ENCODE assay signal across 8 mouse cellular contexts in genomic region chr2:84737451-84737925, GRCm38 (mm10). TPM values are rescaled to one million over a fixed set of nuclear protein-coding genes. Genes with fewer than 3 reads are reported as not detected.
DNase-seq lines count a peak whose midpoint lies in the region; ATAC-seq lines count a peak whose summit lies in the region.

No protein-coding gene starts in this region.

- 15% methylated on average over 8 of the region's 8 CpGs for WGBS in liver, embryonic 16.5 days (ENCODE audit: insufficient replicate concordance)

- peak overlapping the region; percentile 16 for H3K27ac ChIP-seq in liver, embryonic 16.5 days (ENCODE audit: low read length)

- no peak for ATAC-seq in erythroblast, adult 5-6 weeks (replicated peaks; ENCODE audit: low FRiP score, poor library complexity, severe bottlenecking)
- ATAC-seq in liver, embryonic 16.5 days (ENCODE audit: low read depth), result no peak
- no peak for ATAC-seq in activated CD4-positive, CD25-positive, alpha-beta regulatory T cell, adult 4 months

- peak overlapping the region; percentile 83 for H3K4me3 ChIP-seq in erythroblast, embryonic 14.5 days (replicated peaks)
- peak overlapping the region; percentile 76 for H3K4me3 ChIP-seq in liver, embryonic 16.5 days (ENCODE audit: low read depth, low read length)

- DNase-seq in R1 (ENCODE audit: low read depth, low spot score), result peak; percentile 55
- DNase-seq in heart, postnatal 4 days, result peak; percentile 54
- DNase-seq in yolk sac, embryonic 10.5 days (ENCODE audit: low spot score), result peak; percentile 64
- no peak for DNase-seq in gastrocnemius, postnatal 10 days

- peak overlapping the region; percentile 76 for H3K4me2 ChIP-seq in liver, embryonic 16.5 days (ENCODE audit: low read depth, low read length)

- H3K27me3 ChIP-seq in erythroblast, embryonic 14.5 days (ENCODE audit: control insufficient read depth), result peaks cover 51% of the 10 kb centered on the region
- H3K27me3 ChIP-seq in liver, embryonic 16.5 days (ENCODE audit: control insufficient read depth, insufficient read depth, low read depth, low read length), result peaks cover 2% of the 10 kb centered on the region; the same call in 1 of the 2 replicates

- no peaks in the 10 kb centered on the region for H3K9me3 ChIP-seq in erythroblast, embryonic 14.5 days (ENCODE audit: control insufficient read depth, low read length)
- no peaks in the 10 kb centered on the region for H3K9me3 ChIP-seq in liver, embryonic 16.5 days (replicated peaks; ENCODE audit: control insufficient read depth, low read length)

- peaks cover 97% of the 10 kb centered on the region for H3K4me1 ChIP-seq in erythroblast, embryonic 14.5 days (ENCODE audit: control insufficient read depth)
- peaks cover 82% of the 10 kb centered on the region for H3K4me1 ChIP-seq in liver, embryonic 16.5 days (ENCODE audit: control insufficient read depth, low read depth, low read length)

- peaks cover 88% of the 10 kb centered on the region for H3K36me3 ChIP-seq in erythroblast, embryonic 14.5 days (ENCODE audit: control insufficient read depth)
- H3K36me3 ChIP-seq in liver, embryonic 16.5 days (ENCODE audit: control insufficient read depth, insufficient read depth), result peaks cover 36% of the 10 kb centered on the region

- peak overlapping the region; percentile 88 for H3K9ac ChIP-seq in liver, embryonic 16.5 days (ENCODE audit: low read depth, low read length)

RNA-seq across cellular contexts. Expression of gene Ypel4, which starts 3.6 kb away (rescaled TPM):
- polyA plus RNA-seq in erythroblast, embryonic 14.5 days (2012), result 145 and 156 TPM in 2 replicates
- total RNA-seq in erythroblast, adult 5-6 weeks (2015; ENCODE audit: low replicate concordance), result 1,364 and 1,503 TPM in 2 replicates
- total RNA-seq in erythroblast, adult 5-6 weeks (2017; ENCODE audit: low replicate concordance), result 1,636 and 1,967 TPM in 2 replicates
- total RNA-seq in heart, postnatal 4 days (2021), result under 1 TPM; 0.77 to 0.88 TPM
- polyA plus RNA-seq in liver, embryonic 16.5 days (2015; fragmentation: Nextera tagmentation; extraction: Ambion mirVana), result 69.6 and 79.1 TPM in 2 replicates
- polyA plus RNA-seq in activated CD4-positive, CD25-positive, alpha-beta regulatory T cell, adult 4 months (2017; shearing (Covaris generic)), result 1 to 10 TPM in 1 of 2 experiments, under 1 TPM in 1; 0.64 to 1.1 TPM
- total RNA-seq in gastrocnemius, postnatal 10 days (2021), result 1 to 10 TPM in 1 of 2 experiments, under 1 TPM in 1; 0.49 to 1.4 TPM

RNA-seq across cellular contexts. Expression of gene Gm19426, which starts 6.0 kb away (rescaled TPM):
- polyA plus RNA-seq in erythroblast, embryonic 14.5 days (2012), result 0.10 and 0.76 TPM in 2 replicates
- not detected in 2 replicates for total RNA-seq in erythroblast, adult 5-6 weeks (2015; ENCODE audit: low replicate concordance)
- total RNA-seq in erythroblast, adult 5-6 weeks (2017; ENCODE audit: low replicate concordance), result not detected in 2 replicates
- total RNA-seq in heart, postnatal 4 days (2021), result 1 to 10 TPM; 8.6 to 9.4 TPM
- polyA plus RNA-seq in liver, embryonic 16.5 days (2015; fragmentation: Nextera tagmentation; extraction: Ambion mirVana), result 0.89 and 0.95 TPM in 2 replicates
- not detected for polyA plus RNA-seq in activated CD4-positive, CD25-positive, alpha-beta regulatory T cell, adult 4 months (2017; shearing (Covaris generic))
- total RNA-seq in gastrocnemius, postnatal 10 days (2021), result 1 to 10 TPM in 1 of 2 experiments, under 1 TPM in 1; 0.77 to 1.4 TPM

RNA-seq across cellular contexts. Expression of gene Clp1, which starts 10.3 kb away (rescaled TPM):
- polyA plus RNA-seq in erythroblast, embryonic 14.5 days (2012), result 0.18 and 0.22 TPM in 2 replicates
- 53.6 and 64.6 TPM in 2 replicates for total RNA-seq in erythroblast, adult 5-6 weeks (2015; ENCODE audit: low replicate concordance)
- 46.7 and 70.3 TPM in 2 replicates for total RNA-seq in erythroblast, adult 5-6 weeks (2017; ENCODE audit: low replicate concordance)
- total RNA-seq in heart, postnatal 4 days (2021), result 1 to 10 TPM; 7.4 to 7.9 TPM
- 49.7 and 56.2 TPM in 2 replicates for polyA plus RNA-seq in liver, embryonic 16.5 days (2015; fragmentation: Nextera tagmentation; extraction: Ambion mirVana)
- polyA plus RNA-seq in activated CD4-positive, CD25-positive, alpha-beta regulatory T cell, adult 4 months (2017; shearing (Covaris generic)), result 10 to 100 TPM; 47.4 to 47.7 TPM
- 1 to 10 TPM; 4.6 to 5.3 TPM for total RNA-seq in gastrocnemius, postnatal 10 days (2021)

RNA-seq across cellular contexts. Expression of gene Zdhhc5, which starts 22.5 kb away (rescaled TPM):
- 5.5 and 5.9 TPM in 2 replicates for polyA plus RNA-seq in erythroblast, embryonic 14.5 days (2012)
- 28.4 and 29.2 TPM in 2 replicates for total RNA-seq in erythroblast, adult 5-6 weeks (2015; ENCODE audit: low replicate concordance)
- total RNA-seq in erythroblast, adult 5-6 weeks (2017; ENCODE audit: low replicate concordance), result 39.8 and 41.3 TPM in 2 replicates
- total RNA-seq in heart, postnatal 4 days (2021), result 10 to 100 TPM; 73.9 to 74.2 TPM
- polyA plus RNA-seq in liver, embryonic 16.5 days (2015; fragmentation: Nextera tagmentation; extraction: Ambion mirVana), result 17.7 and 18.9 TPM in 2 replicates
- 10 to 100 TPM; 13.7 to 14.5 TPM for polyA plus RNA-seq in activated CD4-positive, CD25-positive, alpha-beta regulatory T cell, adult 4 months (2017; shearing (Covaris generic))
- 10 to 100 TPM; 42.7 to 47.9 TPM for total RNA-seq in gastrocnemius, postnatal 10 days (2021)

RNA-seq across cellular contexts. Expression of gene Serping1, which starts 37.8 kb away (rescaled TPM):
- not detected in 2 replicates for polyA plus RNA-seq in erythroblast, embryonic 14.5 days (2012)
- 4.2 and 7.3 TPM in 2 replicates for total RNA-seq in erythroblast, adult 5-6 weeks (2015; ENCODE audit: low replicate concordance)
- 2.1 and 3.1 TPM in 2 replicates for total RNA-seq in erythroblast, adult 5-6 weeks (2017; ENCODE audit: low replicate concordance)
- 10 to 100 TPM; 27.2 to 30.0 TPM for total RNA-seq in heart, postnatal 4 days (2021)
- polyA plus RNA-seq in liver, embryonic 16.5 days (2015; fragmentation: Nextera tagmentation; extraction: Ambion mirVana), result 119 and 133 TPM in 2 replicates
- polyA plus RNA-seq in activated CD4-positive, CD25-positive, alpha-beta regulatory T cell, adult 4 months (2017; shearing (Covaris generic)), result not detected
- 10 to 100 TPM; 74.7 to 84.1 TPM for total RNA-seq in gastrocnemius, postnatal 10 days (2021)

Comparison
In these comparisons a context has a peak if more than half of its experiments do, and no peak if none do; other contexts are left out.
1. RNA of gene Ypel4, which starts 3.6 kb away (total RNA-seq): 1,364 to 1,967 TPM in erythroblast, adult 5-6 weeks; 0.49 to 1.4 TPM in gastrocnemius, postnatal 10 days and 0.77 to 0.88 TPM in heart, postnatal 4 days; every median in the first group is over 100 times any median in the second.
2. RNA of gene Gm19426, which starts 6.0 kb away (total RNA-seq): 8.6 to 9.4 TPM in heart, postnatal 4 days; 0.77 to 1.4 TPM in gastrocnemius, postnatal 10 days and not detected in erythroblast, adult 5-6 weeks; every median in the first group is over 4 times any median in the second.
3. RNA of gene Clp1, which starts 10.3 kb away (total RNA-seq): 46.7 to 70.3 TPM in erythroblast, adult 5-6 weeks; 7.4 to 7.9 TPM in heart, postnatal 4 days and 4.6 to 5.3 TPM in gastrocnemius, postnatal 10 days; every median in the first group is over 4 times any median in the second.